Mouse (Mus musculus) layer of hippocampus, adult 18-20 months (tissue): ENCODE data around the gene Nsf. TPM values are rescaled to one million over a fixed set of nuclear protein-coding genes. Genes with fewer than 3 reads are reported as not detected.
A peak's percentile ranks its signal among the peaks of the same experiment; 100 is the strongest.

ENCODE experiments used
- DNase-seq, 2 experiments: peaks; one replicate each; pipeline ENCODE4 v3.0.0; 2022; ENCODE audit warnings: low spot score in 2 of 2
- total RNA-seq, 2 experiments: library from RNA; stranded (reverse); gene quantifications; 2 replicates each; pipeline ENCODE4 v1.2.3; 2021

The Nsf gene
- total RNA-seq, 2 experiments from 2014 or later = 1,253 to 1,269 TPM

DNA sequence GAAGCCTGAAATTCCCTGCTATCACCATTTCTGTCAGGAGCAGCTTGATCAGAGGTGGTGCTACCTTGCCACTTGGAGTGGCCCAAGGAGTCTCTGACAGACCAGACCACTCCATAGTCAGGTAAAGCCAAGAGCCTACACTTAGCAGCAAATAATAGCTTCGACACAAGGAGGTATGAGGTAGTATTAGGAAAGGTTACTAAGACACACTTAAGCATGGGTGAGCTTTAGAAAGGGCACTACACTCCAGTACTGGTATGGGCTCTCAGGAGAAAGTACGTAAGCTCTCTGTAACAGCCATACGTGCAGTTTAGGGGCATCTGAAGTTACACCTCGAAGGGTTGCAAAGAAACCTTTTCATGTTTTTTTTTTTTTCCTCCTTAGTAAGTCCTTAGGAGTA lies 11.1 kb downstream of the Nsf start:
- DNase-seq = no peak

DNA sequence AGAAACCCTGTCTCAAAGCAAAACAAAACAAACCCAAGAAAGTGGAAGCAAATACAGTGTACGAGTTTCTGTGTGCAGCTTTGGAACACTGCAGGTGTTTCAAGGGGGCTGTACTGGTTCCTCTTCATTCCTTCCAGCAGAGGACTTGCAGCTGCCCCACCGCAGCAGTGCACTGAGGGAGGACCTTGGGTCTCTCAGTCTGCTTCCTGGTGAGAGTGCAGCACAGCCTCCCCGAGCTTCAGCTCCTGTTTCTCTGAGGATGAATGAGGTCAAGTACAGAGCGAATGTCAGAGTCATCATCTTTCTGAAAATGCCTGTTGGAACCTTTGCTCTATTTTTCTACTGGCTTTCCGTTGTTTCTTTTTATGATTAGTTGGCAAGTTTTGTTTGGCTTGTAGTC lies 12.5 kb downstream of the Nsf start:
- no peak for DNase-seq

GRCm38 (mm10) chr11:103940887-103941286 lies 13.0 kb downstream of the Nsf start:
- no peak for DNase-seq

GRCm38 (mm10) chr11:103937976-103938728 lies 15.7 kb downstream of the Nsf start:
- DNase-seq = no peak

GRCm38 (mm10) chr11:103937451-103937850 lies 16.4 kb downstream of the Nsf start:
- peak in 1 of 2 experiments; percentile 41 for DNase-seq

DNA sequence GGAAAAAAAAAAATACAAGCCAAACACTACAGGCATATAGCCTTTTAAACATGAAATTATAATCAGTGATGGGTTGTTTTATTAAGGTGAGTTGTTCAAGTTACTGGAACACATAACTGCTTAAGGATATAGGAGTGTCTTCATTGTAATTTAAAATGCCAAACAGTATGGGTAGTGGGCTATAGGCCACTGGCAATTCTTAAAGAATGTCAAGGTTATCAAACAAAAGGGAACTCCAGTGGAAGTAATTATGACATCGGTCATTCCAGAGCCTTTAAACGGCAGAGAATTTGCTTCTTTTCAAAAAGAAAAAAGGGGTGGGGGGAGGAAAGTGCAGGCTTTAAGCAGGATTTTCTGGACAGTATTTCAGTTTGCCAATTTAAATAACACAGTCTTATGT lies 18.1 kb downstream of the Nsf start:
- DNase-seq = no peak

- DNase-seq = peak; percentile 46 to 85
Observed at GRCm38 (mm10) chr11:103933886-103934285, 20.0 kb downstream of the Nsf start.

GRCm38 (mm10) chr11:103923957-103924356 lies 29.9 kb downstream of the Nsf start:
- DNase-seq = no peak

DNA sequence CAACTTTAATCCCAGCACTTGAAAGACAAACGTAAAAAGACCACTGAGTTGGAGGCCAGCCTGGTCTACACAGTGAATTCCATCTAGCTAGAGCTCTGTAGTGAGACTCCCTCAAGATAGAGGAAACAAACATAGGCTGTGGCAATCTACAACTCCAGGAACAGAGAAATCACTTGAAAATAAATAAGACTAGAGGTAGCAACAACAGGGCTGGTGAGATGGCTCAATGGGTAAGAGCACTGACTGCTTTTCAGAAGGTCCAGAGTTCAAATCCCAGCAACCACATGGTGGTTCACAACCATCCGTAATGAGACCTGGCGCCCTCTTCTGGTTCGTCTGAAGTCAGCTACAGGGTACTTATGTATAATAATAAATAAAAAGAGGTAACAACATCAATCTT lies 30.6 kb downstream of the Nsf start:
- DNase-seq = no peak

DNA sequence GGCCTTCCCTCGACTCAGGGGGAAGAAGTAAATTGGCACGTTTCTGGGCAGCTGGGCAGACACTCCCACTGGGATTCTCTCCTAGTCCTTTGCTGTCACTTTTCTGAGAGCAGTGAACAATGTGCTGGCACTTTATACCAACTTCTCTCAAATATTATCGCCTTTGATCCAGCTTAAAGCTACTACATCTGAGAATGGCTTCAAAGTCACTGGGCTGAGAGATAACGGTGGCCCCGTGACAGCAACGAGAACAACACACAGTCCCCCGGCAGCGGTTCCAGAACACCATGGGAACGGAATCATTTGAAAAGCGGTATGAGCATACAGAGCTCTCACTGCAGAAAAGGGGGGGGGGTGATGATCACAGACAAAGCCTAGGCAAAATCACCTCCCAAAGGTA lies 31.0 kb downstream of the Nsf start:
- DNase-seq = no peak

DNA sequence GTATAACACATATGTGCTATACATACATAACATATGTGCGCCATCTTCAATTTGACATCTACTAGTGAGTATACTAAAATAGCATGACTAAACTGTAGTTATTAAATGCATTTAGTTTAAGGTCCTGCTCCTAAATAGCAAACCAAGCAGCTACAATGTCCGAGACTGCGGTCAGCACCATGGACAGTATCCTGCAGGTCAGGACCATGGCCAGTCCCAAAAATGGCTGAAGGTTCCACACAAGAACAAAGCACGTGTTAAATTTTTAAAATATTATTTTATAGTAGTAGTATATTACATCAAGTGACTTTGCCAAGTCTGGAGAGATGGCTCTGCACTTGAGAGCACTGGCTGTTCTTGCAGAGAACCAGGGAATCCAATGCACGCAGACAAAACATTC lies 33.2 kb downstream of the Nsf start:
- no peak for DNase-seq

DNA sequence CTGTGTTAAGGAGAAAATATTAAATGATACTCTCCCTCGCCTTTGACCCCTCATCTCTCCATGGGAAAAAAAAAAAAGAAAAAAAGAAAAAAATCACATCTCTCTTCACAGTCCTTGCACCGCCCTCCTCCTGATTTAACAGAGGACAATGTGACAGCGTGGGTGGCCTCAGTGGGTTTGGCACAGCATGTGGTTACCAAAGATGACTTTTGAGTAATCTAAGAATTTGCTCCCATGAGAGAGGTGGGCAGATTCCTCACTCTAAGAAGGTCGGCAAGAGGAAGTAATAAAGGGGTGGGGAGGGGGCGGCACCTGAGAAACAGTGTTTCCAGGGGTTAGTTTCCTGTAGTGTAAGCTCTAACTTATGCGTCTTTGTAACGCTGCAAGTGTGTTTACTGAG lies 37.0 kb downstream of the Nsf start:
- DNase-seq = no peak

- DNase-seq = no peak
Observed at GRCm38 (mm10) chr11:103915686-103916085, 38.2 kb downstream of the Nsf start.

GRCm38 (mm10) chr11:103910993-103911585 lies 42.8 kb downstream of the Nsf start:
- DNase-seq = peak in 1 of 2 experiments; percentile 63

- DNase-seq = no peak
Observed at GRCm38 (mm10) chr11:103910531-103910930, 43.3 kb downstream of the Nsf start.

GRCm38 (mm10) chr11:103909809-103910208 lies 44.0 kb downstream of the Nsf start:
- no peak for DNase-seq

DNA sequence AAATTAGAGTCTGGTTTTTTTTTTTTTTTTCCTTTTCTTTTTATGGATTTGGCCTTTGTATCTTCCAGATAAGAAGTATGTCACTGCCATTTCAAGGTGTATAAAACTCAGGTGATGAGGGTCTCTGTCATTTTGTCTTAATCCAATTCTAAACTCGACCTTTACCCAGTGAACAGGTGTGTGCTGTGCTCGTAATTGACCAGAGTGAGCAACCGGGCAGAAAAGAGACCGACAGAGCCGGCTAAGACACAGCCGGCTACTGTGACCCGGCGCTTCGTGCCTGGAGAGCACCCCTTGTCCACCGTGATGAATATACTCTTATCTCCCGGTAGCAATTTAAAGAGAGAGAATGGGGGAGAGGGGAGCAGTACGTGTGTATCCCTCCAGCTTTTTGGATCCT lies 44.5 kb downstream of the Nsf start:
- DNase-seq = no peak

GRCm38 (mm10) chr11:103906051-103906719 lies 47.7 kb downstream of the Nsf start:
- peak in 1 of 2 experiments; percentile 54 for DNase-seq

DNA sequence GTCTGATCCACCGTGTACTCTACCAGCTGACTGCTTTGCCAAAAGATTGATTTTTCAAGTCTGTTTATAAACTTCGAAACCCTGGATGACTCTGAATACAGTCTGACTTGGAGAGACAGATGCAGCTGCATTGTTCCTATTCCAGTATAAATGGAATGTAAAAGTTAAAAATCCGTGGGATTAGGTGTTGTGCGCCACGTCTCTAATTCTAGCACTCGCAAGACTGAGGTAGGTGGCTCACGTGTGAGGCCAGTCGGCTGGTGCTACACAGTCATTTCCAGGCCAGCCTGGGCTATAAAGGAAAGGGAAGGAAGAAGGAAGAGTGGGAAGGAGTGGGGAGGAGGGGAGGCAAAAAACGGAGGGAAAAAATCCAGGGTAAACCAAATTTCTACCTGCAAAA lies 48.4 kb downstream of the Nsf start:
- no peak for DNase-seq

DNA sequence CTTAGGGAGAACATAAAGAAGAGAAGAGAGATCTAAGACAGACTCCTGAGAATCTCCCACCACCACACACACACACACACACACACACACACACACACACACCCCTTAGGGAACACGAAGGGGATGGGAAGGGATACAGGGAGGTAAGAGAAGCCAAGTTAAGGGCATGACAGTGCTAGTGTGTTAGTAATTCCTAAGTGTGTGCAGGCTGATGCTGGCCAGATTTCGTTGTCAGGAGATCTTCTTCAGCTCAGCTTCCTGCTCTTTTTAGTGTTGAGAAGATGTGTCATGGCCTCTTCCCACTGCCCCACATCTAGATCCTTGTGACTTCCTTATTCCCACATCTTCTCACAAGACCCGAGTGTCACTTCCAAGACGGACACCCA lies 52.3 kb downstream of the Nsf start:
- no peak for DNase-seq

- DNase-seq = no peak
Observed at GRCm38 (mm10) chr11:103900803-103901580, 52.9 kb downstream of the Nsf start.
